Mouse (Mus musculus) erythroblast, embryonic 14.5 days (primary cell): ENCODE data around the gene Myt1l. TPM values are rescaled to one million over a fixed set of nuclear protein-coding genes. Genes with fewer than 3 reads are reported as not detected.

Experiments
- H3K27me3 ChIP-seq: 2 replicates; pipeline ENCODE4 v1.6.1; 2012; ENCODE audit warnings: inconsistent platforms; ENCODE audit not compliant: control insufficient read depth
- H3K36me3 ChIP-seq: 2 replicates; pipeline ENCODE4 v1.6.1; 2012; ENCODE audit warnings: mild to moderate bottlenecking, inconsistent platforms; ENCODE audit not compliant: control insufficient read depth
- H3K4me1 ChIP-seq: 2 replicates; pipeline ENCODE4 v1.6.1; 2012; ENCODE audit warnings: inconsistent platforms; ENCODE audit not compliant: control insufficient read depth
- H3K4me3 ChIP-seq: replicated peaks from 2 replicates; pipeline ENCODE3; 2012; ENCODE audit warnings: moderate library complexity, mild to moderate bottlenecking, inconsistent platforms
- H3K9me3 ChIP-seq: 2 replicates; pipeline ENCODE4 v1.6.1; 2012; ENCODE audit warnings: low read length, inconsistent platforms, mixed read lengths; ENCODE audit not compliant: control insufficient read depth
- GATA1 ChIP-seq: IDR thresholded peaks from 2 replicates; pipeline ENCODE4 v1.6.1; 2012; ENCODE audit warnings: low read length, inconsistent platforms, mixed read lengths
- TAL1 ChIP-seq: IDR thresholded peaks from 3 replicates; pipeline ENCODE4 v1.6.1; 2012; ENCODE audit warnings: low read length, inconsistent platforms, mixed read lengths
- polyA plus RNA-seq: library from polyadenylated mRNA; stranded (reverse); fragments of >175 nt; gene quantifications from 2 replicates; pipeline ENCODE4 v1.2.3, GENCODE M21; 2012

Gene Myt1l
- polyA plus RNA-seq, 1 experiment = not detected

DNA sequence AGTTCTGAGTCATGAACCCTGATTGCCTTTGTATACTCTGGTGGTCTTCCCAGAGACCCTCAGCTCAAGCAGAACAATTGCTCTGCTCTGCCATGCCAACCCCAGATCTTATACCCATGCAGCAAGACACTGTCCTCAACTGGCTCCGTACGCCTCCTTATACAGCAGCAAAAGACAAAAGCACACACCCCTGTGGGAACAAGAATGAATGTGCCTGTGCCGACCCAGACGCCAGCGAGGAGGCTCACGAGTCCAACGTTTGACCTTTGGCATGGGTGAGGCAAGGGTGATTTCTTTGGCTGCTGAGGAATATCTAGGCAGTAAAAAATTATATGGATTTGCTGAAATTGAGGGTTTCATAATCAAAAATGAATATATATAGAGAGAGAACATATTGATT lies 143.8 kb downstream of the Myt1l start:
- no peaks in the 10 kb centered on the region for H3K4me1 ChIP-seq
- H3K36me3 ChIP-seq = no peaks in the 10 kb centered on the region
- TF ChIP-seq GATA1 (no peak), TAL1 (no peak)
- H3K27me3 ChIP-seq = no peaks in the 10 kb centered on the region
- H3K9me3 ChIP-seq = no peaks in the 10 kb centered on the region
- no peak overlapping the region for H3K4me3 ChIP-seq

DNA sequence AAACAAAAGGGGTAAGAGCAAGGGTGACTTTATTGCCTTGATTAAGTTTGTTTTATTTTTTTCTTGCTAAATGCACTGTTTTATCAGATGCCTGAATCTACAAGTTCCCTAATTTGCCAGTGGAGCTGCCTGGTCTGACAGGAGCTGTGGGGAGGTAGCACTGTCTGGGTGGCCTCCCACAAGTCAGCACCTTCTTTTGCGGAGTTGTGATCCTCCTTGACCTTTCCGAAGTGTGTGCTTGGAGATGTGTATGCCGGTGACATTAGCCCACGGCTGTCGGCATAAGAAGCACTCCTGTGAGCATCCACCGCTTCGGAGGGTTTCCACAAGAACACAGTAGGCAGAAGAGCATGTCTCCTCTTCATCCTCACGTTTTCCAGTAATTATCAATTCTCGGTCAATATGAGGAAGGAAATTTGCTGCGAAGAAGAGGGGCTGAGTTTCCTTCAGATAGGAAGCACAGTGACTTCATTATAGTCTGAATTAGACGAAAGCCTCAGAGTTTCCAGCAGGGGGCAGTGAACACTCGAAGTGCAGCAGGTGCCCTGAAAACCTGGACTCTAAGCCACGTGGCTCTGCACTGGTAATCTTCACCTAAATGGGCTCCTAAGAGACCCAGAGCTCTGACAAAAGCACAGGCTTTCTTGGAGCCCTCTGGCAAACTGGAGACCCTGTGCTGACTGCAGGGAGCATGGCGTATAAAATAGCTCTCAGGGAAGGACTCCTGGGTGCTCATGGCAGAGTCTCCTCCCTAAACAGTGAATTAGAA lies 147.6 kb downstream of the Myt1l start:
- Histone ChIP-seq H3K9me3 (no peaks in the 10 kb centered on the region), H3K4me3 (no peak overlapping the region), H3K36me3 (no peaks in the 10 kb centered on the region), H3K4me1 (no peaks in the 10 kb centered on the region), H3K27me3 (no peaks in the 10 kb centered on the region)
- no peak for TF ChIP-seq GATA1
- TF ChIP-seq TAL1 = no peak

DNA sequence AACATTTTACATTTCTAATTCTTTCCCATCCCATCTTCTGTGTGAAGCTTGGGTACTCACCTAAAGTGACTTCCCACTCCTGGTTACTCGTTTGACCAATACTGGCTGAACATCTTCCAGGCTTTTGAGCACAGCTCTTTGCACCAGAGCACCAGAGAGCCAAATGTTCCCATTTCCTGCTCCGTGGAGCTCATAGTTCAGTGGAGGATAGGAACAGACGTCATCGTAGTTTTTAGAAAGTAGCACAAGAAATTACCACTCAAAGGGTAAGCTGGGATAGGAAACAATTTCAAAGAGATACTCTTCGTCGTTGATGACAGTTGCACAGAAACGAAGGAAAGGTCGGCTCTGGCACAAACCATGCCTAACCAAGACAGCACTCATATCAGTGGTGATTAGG lies 154.2 kb downstream of the Myt1l start:
- TF ChIP-seq GATA1 (no peak), TAL1 (no peak)
- Histone ChIP-seq H3K4me3 (no peak overlapping the region), H3K36me3 (no peaks in the 10 kb centered on the region)

DNA sequence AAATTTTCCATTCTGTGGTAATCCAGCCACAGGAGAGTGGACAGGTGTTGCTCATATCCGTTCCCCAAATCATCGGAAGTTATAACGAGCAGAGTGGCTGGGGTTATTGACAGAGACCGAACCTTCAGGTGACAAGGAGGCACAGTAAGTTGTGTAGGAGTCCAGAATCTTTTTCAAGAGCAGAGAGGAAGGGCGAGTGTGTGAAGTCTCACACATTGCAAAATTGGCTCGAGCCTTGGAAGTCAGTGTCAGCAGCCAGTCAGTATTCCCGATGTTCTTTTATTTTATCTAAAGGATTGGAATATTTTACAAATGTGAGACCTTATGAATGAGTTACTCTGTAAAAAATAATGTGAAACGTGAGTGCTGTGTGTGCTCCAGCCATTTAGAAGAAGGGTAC lies 154.8 kb downstream of the Myt1l start:
- H3K27me3 ChIP-seq = no peaks in the 10 kb centered on the region
- H3K4me3 ChIP-seq = no peak overlapping the region
- TF ChIP-seq GATA1 = no peak
- TF ChIP-seq TAL1 = no peak
- H3K4me1 ChIP-seq = no peaks in the 10 kb centered on the region
- no peaks in the 10 kb centered on the region for H3K9me3 ChIP-seq
- H3K36me3 ChIP-seq = no peaks in the 10 kb centered on the region

More for the DNA sequence above, 154.2 kb downstream of the Myt1l start:
- H3K9me3 ChIP-seq = no peaks in the 10 kb centered on the region
- H3K27me3 ChIP-seq = no peaks in the 10 kb centered on the region
- no peaks in the 10 kb centered on the region for H3K4me1 ChIP-seq

DNA sequence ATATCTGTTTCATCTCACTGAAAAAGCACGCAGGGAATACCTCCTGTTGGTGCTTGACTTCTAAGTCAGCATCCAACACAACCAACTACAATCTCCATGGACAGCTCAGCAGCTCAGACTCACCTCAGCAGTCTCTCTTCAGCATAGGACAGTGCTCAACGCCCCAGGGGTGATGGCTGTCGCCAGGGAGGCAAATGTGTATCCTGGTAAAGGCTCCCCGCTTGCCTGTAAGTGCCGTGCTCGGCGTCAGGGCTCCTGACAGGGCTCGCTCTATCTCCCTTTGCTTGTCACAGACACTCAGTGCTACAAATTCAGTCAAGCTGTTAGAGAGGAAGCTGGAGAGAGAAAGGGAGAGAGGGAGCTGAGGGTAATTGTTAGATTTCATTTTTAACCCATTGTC lies 158.1 kb downstream of the Myt1l start:
- no peaks in the 10 kb centered on the region for H3K36me3 ChIP-seq
- TF ChIP-seq GATA1 (no peak), TAL1 (no peak)
- H3K27me3 ChIP-seq = no peaks in the 10 kb centered on the region
- H3K4me1 ChIP-seq = no peaks in the 10 kb centered on the region
- no peak overlapping the region for H3K4me3 ChIP-seq
- H3K9me3 ChIP-seq = no peaks in the 10 kb centered on the region

DNA sequence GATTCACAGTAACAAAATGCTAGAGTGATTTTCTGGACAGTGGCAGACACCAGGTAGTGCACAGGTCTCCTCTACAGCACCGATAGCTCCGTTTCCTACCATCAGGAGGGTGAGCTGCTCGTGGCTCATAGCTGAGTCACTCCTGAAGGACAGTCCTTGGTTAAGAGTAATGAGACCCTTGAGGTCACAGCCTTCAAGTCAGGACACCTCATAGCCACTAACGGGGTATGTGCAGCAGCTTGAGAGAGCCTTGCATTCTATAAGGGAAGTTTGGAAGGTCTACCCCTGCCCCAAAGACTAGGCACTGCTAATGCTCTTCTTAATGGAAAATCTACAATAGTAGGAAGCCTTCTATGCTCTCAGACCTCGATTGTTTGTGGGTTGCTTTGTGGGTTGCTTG lies 163.4 kb downstream of the Myt1l start:
- H3K9me3 ChIP-seq = no peaks in the 10 kb centered on the region
- H3K4me3 ChIP-seq = no peak overlapping the region
- no peaks in the 10 kb centered on the region for H3K4me1 ChIP-seq
- no peaks in the 10 kb centered on the region for H3K36me3 ChIP-seq
- no peak for TF ChIP-seq TAL1
- no peak for TF ChIP-seq GATA1
- H3K27me3 ChIP-seq = no peaks in the 10 kb centered on the region

DNA sequence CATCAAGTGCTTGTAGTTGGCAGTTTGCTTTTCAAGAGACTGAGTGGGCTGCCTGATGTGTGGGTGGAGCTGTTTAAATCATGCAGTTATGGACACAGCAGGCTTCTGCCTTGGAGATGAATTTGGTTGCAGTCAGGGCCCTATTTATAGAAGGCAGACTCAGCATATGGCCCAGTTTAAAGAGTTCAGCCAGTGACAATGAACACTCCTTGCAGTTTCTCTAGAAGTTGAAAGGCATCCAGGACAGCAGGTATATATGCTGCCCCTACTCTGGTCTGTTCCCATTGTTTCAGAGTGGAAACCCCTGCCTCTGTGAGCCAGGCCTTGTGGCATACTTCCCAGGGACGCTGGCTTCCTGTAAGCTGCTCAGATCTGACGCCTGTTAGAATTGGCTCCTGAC lies 167.0 kb downstream of the Myt1l start:
- TF ChIP-seq GATA1 = no peak
- no peak for TF ChIP-seq TAL1
- Histone ChIP-seq H3K4me3 (no peak overlapping the region), H3K9me3 (no peaks in the 10 kb centered on the region), H3K36me3 (no peaks in the 10 kb centered on the region), H3K4me1 (no peaks in the 10 kb centered on the region), H3K27me3 (no peaks in the 10 kb centered on the region)

DNA sequence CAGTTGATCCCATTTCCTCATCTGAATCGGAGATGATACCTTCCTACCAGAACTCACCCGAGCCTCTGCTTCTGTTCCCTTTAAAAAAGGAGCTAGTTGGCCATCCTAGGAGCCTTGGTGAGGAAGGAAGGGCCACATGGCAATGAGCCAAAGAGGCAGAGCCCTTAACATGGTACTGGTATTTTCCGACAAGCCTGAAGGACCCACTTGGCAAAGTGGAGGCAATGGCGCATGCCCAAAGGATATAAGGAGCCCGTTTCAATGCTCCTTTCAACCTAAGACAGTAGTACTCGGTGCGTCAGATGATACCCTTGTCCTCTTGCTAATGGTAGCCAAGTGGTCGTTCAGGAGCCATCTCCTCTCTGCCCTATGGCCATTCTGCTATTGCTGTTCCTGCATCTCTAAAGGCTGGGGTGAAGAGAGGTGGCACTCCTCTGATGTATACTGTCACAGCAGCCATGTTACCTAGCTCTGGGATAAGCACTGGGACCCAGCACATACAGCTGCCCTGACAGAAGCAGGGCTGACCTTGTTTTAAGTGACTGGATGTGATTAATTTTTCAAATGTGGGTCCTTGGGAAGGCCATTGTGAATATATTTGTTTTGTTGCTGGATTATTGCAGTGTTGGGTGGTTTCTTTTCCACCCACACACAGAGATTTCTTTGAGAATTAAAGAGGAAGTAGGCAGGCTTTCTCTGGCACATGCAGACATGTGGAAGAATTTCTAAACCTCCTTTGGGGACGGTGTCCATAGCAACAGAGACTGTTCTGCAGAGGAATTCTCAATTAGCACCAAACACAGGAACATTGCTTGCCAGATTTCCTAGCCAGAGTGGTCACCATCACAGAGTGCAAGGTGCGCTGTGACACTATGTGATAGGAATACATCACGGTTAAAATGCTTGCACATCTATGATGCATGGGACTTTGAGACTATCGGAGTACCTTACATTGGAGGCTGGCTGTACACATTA lies 169.6 kb downstream of the Myt1l start:
- Histone ChIP-seq H3K9me3 (no peaks in the 10 kb centered on the region), H3K4me3 (no peak overlapping the region), H3K27me3 (no peaks in the 10 kb centered on the region), H3K4me1 (no peaks in the 10 kb centered on the region), H3K36me3 (no peaks in the 10 kb centered on the region)
- TF ChIP-seq TAL1 = no peak
- no peak for TF ChIP-seq GATA1

DNA sequence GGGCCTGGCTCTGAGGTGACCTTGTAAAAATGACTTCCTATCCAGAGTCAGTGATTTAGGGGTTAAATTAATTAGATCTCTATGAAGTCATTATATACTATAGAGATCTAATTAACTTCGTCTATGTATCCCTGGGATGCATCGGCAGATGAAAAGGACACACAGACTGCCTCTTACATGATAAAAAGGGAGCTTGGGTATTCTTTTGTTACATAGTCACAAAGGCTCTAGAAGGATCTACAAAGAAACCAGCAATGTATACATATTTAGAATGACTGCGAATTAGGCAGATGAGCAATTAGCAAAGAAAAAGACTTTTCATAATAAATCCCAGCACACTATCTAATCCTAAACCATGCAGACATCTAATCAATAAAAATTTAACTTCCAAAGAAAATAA lies 170.4 kb downstream of the Myt1l start:
- Histone ChIP-seq H3K27me3 (no peaks in the 10 kb centered on the region), H3K9me3 (no peaks in the 10 kb centered on the region), H3K4me1 (no peaks in the 10 kb centered on the region), H3K36me3 (no peaks in the 10 kb centered on the region), H3K4me3 (no peak overlapping the region)
- TF ChIP-seq TAL1 = no peak
- no peak for TF ChIP-seq GATA1
